Mouse (Mus musculus): ENCODE measurements at regions not wholly inside any gene's neighbourhood (a gene's known extent, or its start where the extent isn't known, plus 50 kb on each side); places are given as distances from the start of the nearest gene placed in this dataset.

GRCm38 (mm10) chr6:148719062-148719461 lies 112.2 kb downstream of the Ipo8 start:
- Histone ChIP-seq H3K36me3 (ENCODE audit: control insufficient read depth, insufficient read depth) (no peaks in the 10 kb centered on the region), H3K9ac (replicated peaks; ENCODE audit: low read depth, low read length) (no peak overlapping the region), H3K4me3 (replicated peaks; ENCODE audit: low read length) (no peak overlapping the region), H3K27me3 (replicated peaks; ENCODE audit: control insufficient read depth, insufficient read depth, low read length) (no peaks in the 10 kb centered on the region), H3K4me1 (replicated peaks; ENCODE audit: control insufficient read depth, insufficient read depth, low read length) (no peaks in the 10 kb centered on the region), H3K4me2 (ENCODE audit: low read length) (no peak overlapping the region), H3K9me3 (ENCODE audit: control insufficient read depth, low read length) (no peaks in the 10 kb centered on the region), H3K27ac (ENCODE audit: low read length) (no peak overlapping the region)
- ATAC-seq, result no peak

- Histone ChIP-seq H3K36me3 (ENCODE audit: control insufficient read depth, insufficient read depth) (no peaks in the 10 kb centered on the region), H3K27ac (ENCODE audit: low read length) (no peak overlapping the region), H3K27me3 (replicated peaks; ENCODE audit: control insufficient read depth, insufficient read depth, low read length) (no peaks in the 10 kb centered on the region), H3K9ac (replicated peaks; ENCODE audit: low read depth, low read length) (no peak overlapping the region), H3K4me2 (ENCODE audit: low read length) (no peak overlapping the region), H3K4me1 (replicated peaks; ENCODE audit: control insufficient read depth, insufficient read depth, low read length) (no peaks in the 10 kb centered on the region), H3K4me3 (replicated peaks; ENCODE audit: low read length) (no peak overlapping the region), H3K9me3 (ENCODE audit: control insufficient read depth, low read length) (no peaks in the 10 kb centered on the region)
- no peak for ATAC-seq
- WGBS, result 89% methylated on average over 3 of the region's 3 CpGs
Observed at GRCm38 (mm10) chr6:148710406-148710805, 120.9 kb downstream of the Ipo8 start.

- H3K4me2 ChIP-seq (ENCODE audit: low read length), result no peak overlapping the region
- H3K27ac ChIP-seq (ENCODE audit: low read length), result no peak overlapping the region
- 88% methylated on average over 2 of the region's 2 CpGs for WGBS
- ATAC-seq, result no peak
- no peaks in the 10 kb centered on the region for H3K36me3 ChIP-seq (ENCODE audit: control insufficient read depth, insufficient read depth)
- H3K4me1 ChIP-seq (replicated peaks; ENCODE audit: control insufficient read depth, insufficient read depth, low read length), result no peaks in the 10 kb centered on the region
- no peak overlapping the region for H3K9ac ChIP-seq (replicated peaks; ENCODE audit: low read depth, low read length)
- no peaks in the 10 kb centered on the region for H3K9me3 ChIP-seq (ENCODE audit: control insufficient read depth, low read length)
- no peaks in the 10 kb centered on the region for H3K27me3 ChIP-seq (replicated peaks; ENCODE audit: control insufficient read depth, insufficient read depth, low read length)
- no peak overlapping the region for H3K4me3 ChIP-seq (replicated peaks; ENCODE audit: low read length)
Observed at GRCm38 (mm10) chr6:148708389-148708788, 122.9 kb downstream of the Ipo8 start.

- 39% methylated on average over 2 of the region's 2 CpGs for WGBS
- H3K36me3 ChIP-seq (ENCODE audit: control insufficient read depth, insufficient read depth), result no peaks in the 10 kb centered on the region
- no peak overlapping the region for H3K9ac ChIP-seq (replicated peaks; ENCODE audit: low read depth, low read length)
- no peaks in the 10 kb centered on the region for H3K9me3 ChIP-seq (ENCODE audit: control insufficient read depth, low read length)
- no peak overlapping the region for H3K4me2 ChIP-seq (ENCODE audit: low read length)
- no peak overlapping the region for H3K4me3 ChIP-seq (replicated peaks; ENCODE audit: low read length)
- no peaks in the 10 kb centered on the region for H3K27me3 ChIP-seq (replicated peaks; ENCODE audit: control insufficient read depth, insufficient read depth, low read length)
- ATAC-seq, result no peak
- no peak overlapping the region for H3K27ac ChIP-seq (ENCODE audit: low read length)
- no peaks in the 10 kb centered on the region for H3K4me1 ChIP-seq (replicated peaks; ENCODE audit: control insufficient read depth, insufficient read depth, low read length)
Observed at GRCm38 (mm10) chr6:148705711-148706110, 125.6 kb downstream of the Ipo8 start.

- Histone ChIP-seq H3K4me1 (replicated peaks; ENCODE audit: control insufficient read depth, insufficient read depth, low read length) (no peaks in the 10 kb centered on the region), H3K27ac (ENCODE audit: low read length) (no peak overlapping the region), H3K9ac (replicated peaks; ENCODE audit: low read depth, low read length) (no peak overlapping the region), H3K27me3 (replicated peaks; ENCODE audit: control insufficient read depth, insufficient read depth, low read length) (no peaks in the 10 kb centered on the region), H3K4me2 (ENCODE audit: low read length) (no peak overlapping the region), H3K9me3 (ENCODE audit: control insufficient read depth, low read length) (no peaks in the 10 kb centered on the region), H3K36me3 (ENCODE audit: control insufficient read depth, insufficient read depth) (no peaks in the 10 kb centered on the region), H3K4me3 (replicated peaks; ENCODE audit: low read length) (no peak overlapping the region)
- 44% methylated on average over 4 of the region's 4 CpGs for WGBS
- no peak for ATAC-seq
Observed at GRCm38 (mm10) chr6:148693329-148693728, 137.9 kb downstream of the Ipo8 start.

- Histone ChIP-seq H3K4me3 (replicated peaks; ENCODE audit: low read length) (no peak overlapping the region), H3K4me1 (replicated peaks; ENCODE audit: control insufficient read depth, insufficient read depth, low read length) (no peaks in the 10 kb centered on the region), H3K27me3 (replicated peaks; ENCODE audit: control insufficient read depth, insufficient read depth, low read length) (no peaks in the 10 kb centered on the region), H3K36me3 (ENCODE audit: control insufficient read depth, insufficient read depth) (no peaks in the 10 kb centered on the region), H3K27ac (ENCODE audit: low read length) (no peak overlapping the region), H3K4me2 (ENCODE audit: low read length) (no peak overlapping the region), H3K9ac (replicated peaks; ENCODE audit: low read depth, low read length) (no peak overlapping the region), H3K9me3 (ENCODE audit: control insufficient read depth, low read length) (no peaks in the 10 kb centered on the region)
- ATAC-seq, result peak; percentile 58
- 22% methylated on average over 3 of the region's 4 CpGs for WGBS
Observed at GRCm38 (mm10) chr6:148687770-148688169, 143.5 kb downstream of the Ipo8 start.

- Histone ChIP-seq H3K9ac (replicated peaks; ENCODE audit: low read depth, low read length) (no peak overlapping the region), H3K9me3 (ENCODE audit: control insufficient read depth, low read length) (no peaks in the 10 kb centered on the region), H3K4me1 (replicated peaks; ENCODE audit: control insufficient read depth, insufficient read depth, low read length) (no peaks in the 10 kb centered on the region), H3K4me2 (ENCODE audit: low read length) (no peak overlapping the region), H3K36me3 (ENCODE audit: control insufficient read depth, insufficient read depth) (no peaks in the 10 kb centered on the region), H3K27ac (ENCODE audit: low read length) (no peak overlapping the region), H3K27me3 (replicated peaks; ENCODE audit: control insufficient read depth, insufficient read depth, low read length) (no peaks in the 10 kb centered on the region), H3K4me3 (replicated peaks; ENCODE audit: low read length) (no peak overlapping the region)
- ATAC-seq, result no peak
- 77% methylated on average over 2 of the region's 2 CpGs for WGBS
Observed at GRCm38 (mm10) chr6:148660152-148660551, 171.1 kb downstream of the Ipo8 start.

- WGBS, result 41% methylated on average over 3 of the region's 3 CpGs
- no peak overlapping the region for H3K4me2 ChIP-seq (ENCODE audit: low read length)
- H3K27ac ChIP-seq (ENCODE audit: low read length), result no peak overlapping the region
- ATAC-seq, result no peak
- no peaks in the 10 kb centered on the region for H3K4me1 ChIP-seq (replicated peaks; ENCODE audit: control insufficient read depth, insufficient read depth, low read length)
- no peak overlapping the region for H3K4me3 ChIP-seq (replicated peaks; ENCODE audit: low read length)
- no peaks in the 10 kb centered on the region for H3K36me3 ChIP-seq (ENCODE audit: control insufficient read depth, insufficient read depth)
- H3K9ac ChIP-seq (replicated peaks; ENCODE audit: low read depth, low read length), result no peak overlapping the region
- H3K27me3 ChIP-seq (replicated peaks; ENCODE audit: control insufficient read depth, insufficient read depth, low read length), result no peaks in the 10 kb centered on the region
- no peaks in the 10 kb centered on the region for H3K9me3 ChIP-seq (ENCODE audit: control insufficient read depth, low read length)
Observed at GRCm38 (mm10) chr6:148653216-148653615, 178.1 kb downstream of the Ipo8 start.

- ATAC-seq, result peak; percentile 63; the same call in 1 of the 2 replicates
- Histone ChIP-seq H3K9ac (replicated peaks; ENCODE audit: low read depth, low read length) (no peak overlapping the region), H3K4me2 (ENCODE audit: low read length) (no peak overlapping the region), H3K9me3 (ENCODE audit: control insufficient read depth, low read length) (no peaks in the 10 kb centered on the region), H3K4me1 (replicated peaks; ENCODE audit: control insufficient read depth, insufficient read depth, low read length) (no peaks in the 10 kb centered on the region), H3K27ac (ENCODE audit: low read length) (no peak overlapping the region), H3K4me3 (replicated peaks; ENCODE audit: low read length) (no peak overlapping the region), H3K36me3 (ENCODE audit: control insufficient read depth, insufficient read depth) (no peaks in the 10 kb centered on the region), H3K27me3 (replicated peaks; ENCODE audit: control insufficient read depth, insufficient read depth, low read length) (no peaks in the 10 kb centered on the region)
- 52% methylated on average over 4 of the region's 4 CpGs for WGBS
Observed at GRCm38 (mm10) chr6:148652434-148652833, 178.8 kb downstream of the Ipo8 start.
